Mouse (Mus musculus) c-Kit-negative CD71-positive TER-119-positive erythroid progenitor cells, embryonic 14.5 days (primary cell): ENCODE results near the gene Dact2.

Source experiments
- DNase-seq: peaks from one replicate; pipeline ENCODE4 v3.0.0-alpha.2; 2013; ENCODE audit warnings: low read depth, low spot score

Dact2 gene

GRCm38 (mm10) chr17:14175019-14175418 is 29.1 kb downstream of the Dact2 start:
- no peak for DNase-seq

DNA sequence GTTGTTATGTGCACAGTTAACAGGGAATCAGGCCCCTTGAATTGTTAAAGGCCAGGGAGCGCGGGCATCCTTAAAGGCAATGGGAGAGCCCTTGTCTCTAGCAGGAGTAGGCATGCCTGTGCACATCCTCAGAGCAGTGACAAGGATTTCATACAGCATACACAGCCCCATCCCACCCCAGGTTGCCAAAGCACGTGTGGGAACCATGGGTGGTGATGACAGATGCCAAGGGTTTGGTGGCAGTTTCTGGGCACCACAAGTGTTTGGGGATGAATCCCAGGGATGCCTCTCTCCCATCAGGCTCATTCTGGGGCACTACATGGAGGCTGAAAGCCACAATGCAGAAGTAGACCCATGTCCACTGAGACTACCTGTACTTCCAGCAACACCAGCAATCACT is 29.7 kb downstream of the Dact2 start:
- DNase-seq, result no peak

- no peak for DNase-seq
Observed at GRCm38 (mm10) chr17:14173459-14173858, 30.6 kb downstream of the Dact2 start.

GRCm38 (mm10) chr17:14172731-14173130 is 31.4 kb downstream of the Dact2 start:
- no peak for DNase-seq

DNA sequence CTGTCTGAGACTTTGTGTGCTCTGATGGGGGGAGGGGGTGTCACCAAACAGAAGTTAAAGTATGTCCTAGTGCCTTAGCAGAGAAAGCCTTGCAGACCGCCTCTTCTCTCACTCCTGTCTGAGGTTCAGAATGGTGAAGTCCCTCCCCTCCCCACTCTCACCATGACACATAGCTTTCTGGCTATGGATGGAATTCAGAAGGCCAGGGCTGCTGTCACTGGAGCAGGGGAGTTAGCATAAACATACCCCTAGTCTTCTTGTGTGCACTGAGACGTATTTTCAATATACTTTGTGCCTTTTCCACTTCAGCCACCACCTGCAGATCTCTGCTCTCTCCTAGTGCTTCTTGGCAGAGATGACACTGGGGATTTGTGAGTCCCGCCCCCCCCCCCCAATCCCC is 31.9 kb downstream of the Dact2 start:
- DNase-seq, result no peak

DNA sequence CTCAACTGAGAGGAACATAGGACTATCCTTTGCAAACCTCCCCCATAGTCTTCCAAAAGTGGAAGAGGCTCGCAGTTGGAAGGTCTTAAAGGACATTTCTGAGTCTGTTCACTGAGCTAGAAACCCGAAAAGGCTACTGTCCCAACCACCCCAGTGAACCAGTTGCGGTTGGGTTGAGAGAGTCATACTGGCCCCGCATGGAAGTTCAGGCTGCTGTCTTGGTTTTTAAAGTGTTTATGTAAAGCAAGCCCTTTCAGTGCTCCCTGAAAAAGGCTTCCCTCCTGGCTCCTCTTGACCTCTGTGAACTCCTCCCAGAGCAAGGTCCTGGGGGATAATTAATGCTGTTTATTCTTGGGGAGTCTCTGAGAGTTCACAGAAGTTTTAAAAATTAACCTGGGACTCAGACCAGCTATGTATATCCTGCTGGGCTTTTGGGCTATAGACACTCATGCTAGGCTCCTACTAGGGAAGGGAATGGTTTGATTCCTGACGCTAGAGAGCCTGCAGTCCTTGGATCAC is 33.1 kb downstream of the Dact2 start:
- no peak for DNase-seq

GRCm38 (mm10) chr17:14169431-14169830 is 34.7 kb downstream of the Dact2 start:
- no peak for DNase-seq

DNA sequence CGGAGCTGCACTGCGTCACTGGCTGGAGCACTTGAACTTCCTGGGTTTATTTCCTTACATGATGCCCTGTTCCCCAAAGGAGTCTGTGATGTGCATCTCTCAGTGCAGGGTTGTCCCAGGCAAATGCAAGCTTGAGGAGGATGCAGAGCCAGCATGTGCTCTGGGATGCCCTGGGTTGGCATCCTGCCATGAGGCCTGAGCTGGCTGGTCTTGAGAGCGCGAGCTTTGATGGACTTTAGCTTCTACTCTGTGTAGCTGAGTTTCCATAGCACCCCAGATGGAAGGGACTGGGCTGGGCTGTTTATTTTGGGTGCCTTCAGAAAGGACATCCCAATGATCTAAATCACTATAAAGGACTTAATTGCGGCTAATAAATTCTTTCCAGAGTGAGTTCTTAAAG is 36.5 kb downstream of the Dact2 start:
- no peak for DNase-seq

DNA sequence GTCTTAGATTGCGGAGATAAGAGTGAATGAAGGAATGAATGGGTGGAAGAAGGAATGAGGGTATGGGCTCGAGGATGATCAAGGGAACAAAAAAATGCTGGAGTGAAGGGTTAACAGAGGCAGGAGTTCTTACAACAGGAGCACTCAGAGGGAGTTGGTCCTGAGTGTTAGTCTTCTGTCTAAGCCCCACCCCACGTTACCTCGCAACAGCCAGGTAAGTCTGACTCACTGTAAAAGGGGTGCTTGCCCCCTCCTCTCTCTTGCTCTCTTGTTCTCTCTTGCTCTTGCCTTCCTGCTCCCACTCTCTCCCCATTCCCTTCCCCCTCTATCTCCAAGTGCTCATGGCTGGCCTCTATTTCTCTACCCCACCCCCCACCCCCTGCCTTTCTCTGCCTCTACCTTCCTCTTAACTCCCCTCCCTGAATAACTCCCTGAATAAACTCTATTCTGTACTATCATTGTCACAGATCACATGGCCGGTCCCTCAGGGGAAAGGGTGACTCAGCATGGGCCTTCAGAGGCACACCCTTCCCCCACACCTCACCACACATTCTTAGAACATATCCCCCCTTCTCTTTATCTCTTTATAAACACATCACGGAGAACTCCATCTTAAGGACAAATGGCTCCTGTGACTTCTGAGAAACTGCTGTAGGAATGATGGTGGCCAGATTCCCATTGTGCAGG is 37.2 kb downstream of the Dact2 start:
- DNase-seq, result no peak

DNA sequence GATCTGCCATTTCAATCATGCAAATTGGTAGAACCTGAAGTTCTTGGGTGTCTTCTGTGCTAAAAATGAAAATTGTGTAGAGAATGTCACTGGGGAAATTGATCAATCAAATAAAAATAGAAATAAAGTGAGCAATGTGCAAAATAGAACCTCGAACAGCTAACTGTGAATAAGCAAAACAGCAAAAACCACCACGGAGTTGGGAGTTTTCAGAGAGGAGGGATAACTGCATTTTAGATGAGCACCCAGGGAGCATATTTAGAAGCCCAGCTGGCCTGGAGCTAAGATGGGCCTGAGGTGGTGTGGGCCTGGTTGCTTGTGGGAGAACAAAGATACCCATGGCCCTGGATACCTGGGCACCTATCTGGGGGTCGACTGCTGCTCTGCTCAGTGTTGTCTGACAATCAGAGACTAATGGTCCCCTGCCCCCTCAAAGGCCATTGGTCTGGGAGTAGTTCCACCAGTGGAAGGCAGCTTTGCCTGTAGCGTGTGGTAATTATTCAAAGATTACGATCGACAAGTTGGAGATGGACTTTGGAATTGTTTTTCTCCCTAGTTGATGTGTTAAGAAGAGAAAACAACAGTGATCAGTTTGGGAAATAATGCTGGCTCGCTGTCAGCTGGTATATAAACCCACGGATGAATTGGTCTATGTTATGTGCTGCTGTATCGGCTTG is 38.0 kb downstream of the Dact2 start:
- DNase-seq, result no peak

GRCm38 (mm10) chr17:14165332-14165876 is 38.7 kb downstream of the Dact2 start:
- no peak for DNase-seq

- no peak for DNase-seq
Observed at GRCm38 (mm10) chr17:14160846-14161245, 43.3 kb downstream of the Dact2 start.

DNA sequence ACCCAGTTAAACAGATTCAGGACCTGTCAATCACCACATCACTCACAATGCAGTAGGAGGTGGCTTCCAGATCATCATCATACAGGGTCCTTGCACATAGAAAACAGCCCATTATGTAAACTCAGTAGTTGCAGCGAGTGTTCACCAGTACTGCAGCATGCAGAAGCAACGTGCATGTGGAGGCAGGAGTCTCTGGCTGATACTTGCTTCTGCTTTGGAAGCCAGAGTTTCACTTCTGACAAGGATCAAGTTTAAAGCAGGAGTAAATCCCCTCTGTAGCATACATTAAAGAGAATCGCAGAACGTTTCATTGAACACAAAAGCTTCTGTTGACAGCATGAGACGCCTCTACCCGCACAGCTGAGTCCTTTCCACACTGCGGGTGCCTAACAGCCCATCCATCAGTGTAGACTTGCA is 46.3 kb downstream of the Dact2 start:
- DNase-seq, result no peak
